Mouse (Mus musculus) ovary, adult 18-20 months (tissue): ENCODE results near the gene Mylk.

Experiments
- DNase-seq: peaks from one replicate; pipeline ENCODE4 v3.0.0; 2022; ENCODE audit warnings: low spot score, mixed read lengths

Mylk gene

GRCm38 (mm10) chr16:34902761-34903160, 157.8 kb downstream of the Mylk start:
- no peak for DNase-seq

GRCm38 (mm10) chr16:34904876-34905275, 159.9 kb downstream of the Mylk start:
- no peak for DNase-seq

- no peak for DNase-seq
These were observed 164.4 kb downstream of the Mylk start for GRCm38 (mm10) chr16:34909437-34909836.

GRCm38 (mm10) chr16:34917373-34917900, 172.4 kb downstream of the Mylk start:
- no peak for DNase-seq

- DNase-seq = no peak
These were observed 175.2 kb downstream of the Mylk start for GRCm38 (mm10) chr16:34920182-34920581.

- no peak for DNase-seq
These were observed 175.9 kb downstream of the Mylk start for GRCm38 (mm10) chr16:34920868-34921267.

GRCm38 (mm10) chr16:34921319-34921718, 176.3 kb downstream of the Mylk start:
- DNase-seq = peak; percentile 44

GRCm38 (mm10) chr16:34923630-34924029, 178.6 kb downstream of the Mylk start:
- no peak for DNase-seq

- no peak for DNase-seq
These were observed 179.3 kb downstream of the Mylk start for GRCm38 (mm10) chr16:34924324-34924723.

GRCm38 (mm10) chr16:34924937-34925618, 180.1 kb downstream of the Mylk start:
- peak; percentile 88 for DNase-seq

- DNase-seq = peak; percentile 73
These were observed 181.8 kb downstream of the Mylk start for GRCm38 (mm10) chr16:34926531-34927435.

- DNase-seq = no peak
These were observed 184.7 kb downstream of the Mylk start for GRCm38 (mm10) chr16:34929686-34930085.

GRCm38 (mm10) chr16:34930110-34930509, 185.1 kb downstream of the Mylk start:
- DNase-seq = no peak

GRCm38 (mm10) chr16:34931306-34931705, 186.3 kb downstream of the Mylk start:
- no peak for DNase-seq

- no peak for DNase-seq
These were observed 188.2 kb downstream of the Mylk start for GRCm38 (mm10) chr16:34933173-34933572.

- no peak for DNase-seq
These were observed 189.5 kb downstream of the Mylk start for GRCm38 (mm10) chr16:34934486-34934885.

- no peak for DNase-seq
These were observed 190.7 kb downstream of the Mylk start for GRCm38 (mm10) chr16:34935514-34936338.

GRCm38 (mm10) chr16:34936339-34936810, 191.4 kb downstream of the Mylk start:
- no peak for DNase-seq

GRCm38 (mm10) chr16:34937611-34938010, 192.6 kb downstream of the Mylk start:
- DNase-seq = peak; percentile 23

GRCm38 (mm10) chr16:34938248-34938647, 193.2 kb downstream of the Mylk start:
- no peak for DNase-seq

- no peak for DNase-seq
These were observed 194.9 kb downstream of the Mylk start for GRCm38 (mm10) chr16:34939951-34940350.

- peak; percentile 46 for DNase-seq
These were observed 195.4 kb downstream of the Mylk start for GRCm38 (mm10) chr16:34940363-34940762.
